Mouse (Mus musculus): ENCODE measurements around the gene Plbd2.

Gene Plbd2

DNA sequence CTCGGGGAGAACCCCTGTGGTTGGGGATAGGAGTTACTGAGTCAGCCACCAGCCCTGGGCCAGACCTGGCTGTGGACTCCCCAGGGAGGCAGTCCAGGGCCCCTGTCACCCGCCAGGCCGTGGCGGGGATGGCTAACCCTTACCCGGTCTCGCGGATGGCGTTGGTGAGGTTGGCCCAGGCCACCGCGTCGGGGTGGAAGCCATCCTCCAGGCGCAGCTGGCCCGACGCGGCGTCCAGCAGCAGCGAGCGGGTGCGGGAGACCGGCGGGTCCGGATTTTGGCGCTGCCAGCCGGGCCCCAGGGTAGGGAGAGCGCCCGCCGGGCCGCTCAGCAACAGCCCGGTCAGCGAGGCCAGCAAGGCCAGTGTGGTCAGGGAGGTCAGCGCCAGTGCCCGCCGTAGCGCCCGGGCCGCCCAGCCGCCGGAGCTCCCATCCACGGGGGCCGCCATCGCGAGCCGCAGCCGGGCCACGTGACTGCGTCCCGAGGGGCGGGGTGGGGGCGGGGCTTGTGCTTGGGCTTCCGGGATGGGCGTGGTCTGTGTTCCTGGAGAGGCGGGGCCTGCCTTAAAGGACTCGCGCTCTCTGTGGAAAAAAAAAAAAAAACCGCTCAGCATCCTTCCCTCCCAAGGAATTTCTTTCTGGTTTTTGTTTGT, at the start of gene Plbd2:
TSS of gene Plbd2 (minus strand) at position 482 of the 652 bp plus-strand sequence.
- DNase-seq = peak; percentile 68 to 73

DNA sequence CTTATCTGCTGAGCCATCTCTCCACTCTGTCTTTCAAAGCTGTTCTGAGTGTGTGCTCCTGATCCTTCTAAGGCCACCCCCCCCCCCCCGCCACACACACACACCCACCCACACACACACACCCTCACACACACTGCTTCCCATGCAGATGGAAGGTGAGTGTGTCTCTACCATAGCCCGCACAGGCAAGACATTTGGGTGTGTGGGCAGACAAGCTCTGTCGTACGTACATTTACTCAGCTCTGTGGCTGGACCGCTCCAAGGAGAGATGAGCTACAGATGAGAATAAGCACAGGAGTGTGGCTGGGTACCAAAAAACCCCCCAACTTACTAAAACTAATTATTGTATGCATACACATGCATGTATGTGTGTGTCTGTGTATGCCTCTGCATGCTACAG, 47.2 kb upstream of the Plbd2 start:
- no peak for DNase-seq

- DNase-seq = no peak
Observed at GRCm38 (mm10) chr5:120550137-120550536, 46.7 kb upstream of the Plbd2 start.

DNA sequence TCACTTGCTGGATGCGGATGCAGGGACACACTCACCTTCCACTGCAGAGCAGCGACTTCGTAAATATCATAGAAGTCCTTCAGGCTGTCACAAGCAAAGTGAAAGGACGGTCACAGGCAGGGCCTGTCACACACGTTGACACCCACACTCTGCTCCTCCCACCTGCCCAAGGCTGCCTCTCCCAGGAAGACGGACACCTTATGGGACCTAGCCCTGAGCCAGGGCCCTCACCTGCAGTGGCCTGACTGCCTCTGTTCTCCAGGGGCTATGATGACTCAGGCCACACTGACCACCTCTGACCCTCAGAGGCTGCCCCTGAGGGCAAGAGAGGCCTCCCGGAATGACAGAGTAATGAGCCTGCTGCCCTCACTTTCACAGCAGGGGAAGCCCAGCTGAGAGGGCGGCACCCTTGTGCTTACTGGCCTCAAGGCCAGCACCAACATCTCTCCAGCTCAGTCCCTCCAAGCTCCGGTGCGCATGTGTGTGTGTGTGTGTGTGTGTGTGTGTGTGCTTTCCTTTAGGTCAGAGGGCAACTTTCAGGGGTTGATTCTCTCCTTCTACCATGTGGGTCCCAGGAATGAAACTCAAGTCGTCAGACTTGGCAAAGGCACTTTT, 44.9 kb upstream of the Plbd2 start:
- DNase-seq = no peak

DNA sequence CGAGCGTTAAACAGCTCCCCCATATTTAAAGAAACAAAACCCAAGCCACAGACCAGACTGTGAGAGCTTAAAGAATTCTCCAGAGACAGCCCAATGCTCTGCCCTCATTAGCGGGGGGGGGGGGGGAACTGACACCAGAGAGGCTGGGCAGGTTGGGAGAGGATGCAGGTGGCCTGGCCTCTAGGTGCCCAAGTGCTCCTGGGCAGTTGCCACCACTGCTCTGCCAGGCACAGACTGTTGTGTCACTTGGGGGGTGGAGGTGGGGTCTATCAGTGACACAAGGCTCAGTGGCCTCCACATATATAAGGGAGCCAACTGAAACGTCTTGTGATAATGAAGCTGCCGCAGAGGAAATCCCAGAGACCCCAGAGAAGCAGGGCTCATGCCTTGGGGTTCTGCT, 33.2 kb upstream of the Plbd2 start:
- DNase-seq = no peak

GRCm38 (mm10) chr5:120536046-120536445, 32.6 kb upstream of the Plbd2 start:
- no peak for DNase-seq

GRCm38 (mm10) chr5:120534686-120535075, 31.3 kb upstream of the Plbd2 start:
- DNase-seq = no peak

DNA sequence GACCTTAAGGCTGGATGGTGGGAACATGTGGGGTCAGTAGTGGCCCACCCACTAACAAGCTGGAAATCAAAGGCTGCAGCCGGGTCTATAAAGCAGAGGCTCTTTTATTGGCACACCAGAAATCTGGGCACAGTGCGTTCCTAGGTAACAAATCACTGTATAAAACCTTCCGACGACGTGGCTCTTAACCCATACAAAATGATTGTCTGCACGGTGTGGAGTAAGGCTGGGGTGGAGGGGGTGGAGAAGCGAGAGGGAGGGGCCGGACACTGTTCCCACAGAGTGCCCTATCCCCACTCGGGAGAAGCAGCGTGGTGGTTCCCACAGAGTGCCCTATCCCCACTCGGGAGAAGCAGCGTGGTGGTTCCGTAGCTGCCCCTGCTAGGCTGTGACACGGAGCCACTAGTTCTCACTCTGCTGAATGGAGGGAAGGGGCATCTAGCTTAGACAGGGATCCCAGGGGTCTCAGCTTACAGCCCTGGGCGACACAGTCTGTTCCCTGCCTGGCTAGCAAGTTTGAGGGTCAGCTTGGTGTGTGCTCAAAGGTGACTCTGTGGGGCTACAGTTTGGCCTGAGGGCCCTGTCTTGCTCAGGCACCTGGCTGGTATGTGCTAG, 30.8 kb upstream of the Plbd2 start:
- no peak for DNase-seq

GRCm38 (mm10) chr5:120531631-120532030, 28.2 kb upstream of the Plbd2 start:
- no peak for DNase-seq

GRCm38 (mm10) chr5:120527296-120527964, 24.0 kb upstream of the Plbd2 start:
- no peak for DNase-seq

DNA sequence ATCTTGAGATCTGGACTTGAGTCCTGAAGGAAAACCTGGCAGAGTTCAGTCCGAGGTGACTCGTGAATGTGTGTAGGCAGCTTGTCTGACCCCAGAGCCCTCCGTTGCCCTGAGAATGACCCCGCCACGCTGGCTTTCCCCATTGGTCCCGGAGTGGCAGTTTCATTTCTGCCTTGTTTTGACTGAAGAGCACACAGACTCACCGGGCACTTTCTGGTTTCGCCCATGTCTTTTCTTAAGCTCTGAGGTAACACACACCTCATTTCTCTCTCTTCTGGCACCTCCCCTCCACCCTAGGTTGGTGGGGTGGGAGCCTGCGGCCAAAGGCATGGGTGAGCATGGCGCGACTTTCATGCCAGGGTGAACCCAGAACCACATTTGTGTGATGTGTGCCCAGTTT, 22.9 kb upstream of the Plbd2 start:
- no peak for DNase-seq

GRCm38 (mm10) chr5:120525737-120526136, 22.3 kb upstream of the Plbd2 start:
- no peak for DNase-seq

GRCm38 (mm10) chr5:120524736-120525135, 21.3 kb upstream of the Plbd2 start:
- no peak for DNase-seq

DNA sequence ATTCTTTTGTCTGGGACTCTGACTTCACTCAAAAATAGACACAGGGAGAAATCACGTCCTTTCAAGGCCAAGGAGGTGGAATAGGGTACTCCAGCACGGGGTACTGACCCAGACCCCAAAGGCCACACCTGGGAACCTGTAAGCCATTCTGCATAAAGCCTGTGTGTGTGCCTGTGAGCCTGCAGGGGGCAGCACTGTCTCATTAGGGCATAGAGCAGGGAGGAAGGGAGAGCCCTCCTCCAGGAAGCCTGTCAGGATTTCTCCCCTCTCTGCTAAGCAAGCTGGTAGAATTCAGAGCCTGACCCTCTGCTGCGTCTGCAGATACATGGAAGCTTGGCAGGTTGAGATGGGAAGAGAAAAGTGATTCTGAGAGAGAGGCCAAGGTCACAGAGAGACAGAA, 19.2 kb upstream of the Plbd2 start:
- peak; percentile 46 to 59 for DNase-seq

DNA sequence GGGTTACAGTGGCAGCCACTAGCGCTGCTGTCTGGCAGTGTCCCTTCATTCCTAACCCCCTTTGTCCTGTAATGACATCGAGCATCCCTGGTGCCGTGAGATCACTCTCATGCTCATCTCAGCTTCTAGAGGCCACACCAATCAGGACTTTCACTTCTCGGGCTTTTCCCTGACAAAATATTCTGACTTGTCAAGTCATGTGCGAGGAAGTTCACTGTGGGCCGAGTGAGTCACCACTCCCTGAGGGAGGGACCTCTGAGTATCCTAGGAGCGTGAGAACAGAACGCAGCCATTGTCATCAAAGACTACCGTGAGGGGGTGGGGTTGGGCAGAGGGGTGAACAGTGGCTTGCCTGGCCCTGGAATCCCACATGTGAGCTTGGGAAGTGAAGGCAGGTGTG, 14.1 kb upstream of the Plbd2 start:
- no peak for DNase-seq

GRCm38 (mm10) chr5:120516221-120516984, 13.0 kb upstream of the Plbd2 start:
- DNase-seq = no peak

DNA sequence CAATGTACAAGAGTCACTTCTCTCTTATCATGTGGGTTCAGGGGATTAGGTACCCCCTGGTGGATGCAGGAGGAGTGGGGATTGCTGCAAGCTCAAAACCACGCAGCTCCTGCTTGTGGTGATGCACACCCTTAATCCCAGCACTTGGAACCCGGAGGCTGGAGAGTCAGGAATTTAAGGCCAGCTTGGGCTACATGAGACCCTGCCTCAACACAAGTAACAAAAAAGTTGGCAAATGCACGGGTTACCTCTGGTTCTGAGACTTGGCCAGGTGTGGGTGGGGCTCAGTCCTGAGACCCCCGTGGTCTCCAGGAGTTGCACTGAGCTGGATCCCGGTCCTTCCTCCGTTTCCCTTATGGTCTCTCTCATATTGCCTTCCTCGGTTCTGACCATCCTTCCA, 12.0 kb upstream of the Plbd2 start:
- no peak for DNase-seq

DNA sequence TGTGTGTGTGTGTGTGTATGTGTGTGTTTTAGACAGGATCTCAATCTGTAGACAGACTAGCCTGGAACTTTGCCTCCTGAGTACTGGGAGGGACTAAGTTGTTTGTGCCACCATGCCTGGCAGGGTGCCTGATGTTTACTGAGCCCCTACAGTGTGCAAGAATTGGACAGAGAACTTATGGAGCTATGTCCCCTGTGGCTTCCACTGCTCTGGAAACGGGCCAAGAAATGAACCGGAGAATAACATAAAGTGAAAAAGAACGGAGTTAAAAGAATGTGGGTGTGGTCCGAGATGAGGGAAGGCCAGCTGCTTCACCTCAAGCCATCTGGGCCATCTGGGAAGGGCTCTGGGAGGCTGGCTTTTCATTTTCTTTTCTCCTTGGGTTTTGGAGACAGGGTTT, 11.3 kb upstream of the Plbd2 start:
- DNase-seq = no peak

GRCm38 (mm10) chr5:120514031-120514677, 10.7 kb upstream of the Plbd2 start:
- DNase-seq = no peak

- no peak for DNase-seq
Observed at GRCm38 (mm10) chr5:120512911-120513555, 9.6 kb upstream of the Plbd2 start.

- no peak for DNase-seq
Observed at GRCm38 (mm10) chr5:120511643-120512220, 8.3 kb upstream of the Plbd2 start.
